Mouse (Mus musculus): ENCODE results near the gene Ugt3a1. TPM values are rescaled to one million over a fixed set of nuclear protein-coding genes. Genes with fewer than 3 reads are reported as not detected.
"Not testable (repeated sequence)": the region's sequence is repeated elsewhere in the genome, so short reads cannot be mapped to it uniquely, and the experiment has no call there.

Gene Ugt3a1
- total RNA-seq (2022): 1 to 10 TPM in 1 of 4 experiments, not detected in 3; 1.1 TPM

- DNase-seq: no peak
Observed at GRCm38 (mm10) chr15:9276838-9277295, at the start of gene Ugt3a1. Gene Ugt3a1, plus strand, starts transcription at chr15:9276888.

GRCm38 (mm10) chr15:9230917-9231316 lies 45.8 kb upstream of the Ugt3a1 start:
- not testable (repeated sequence) for DNase-seq

- no peak for DNase-seq
Observed at GRCm38 (mm10) chr15:9246345-9246744, 30.3 kb upstream of the Ugt3a1 start.

- DNase-seq: no peak
Observed at GRCm38 (mm10) chr15:9252891-9253290, 23.8 kb upstream of the Ugt3a1 start.

- no peak for DNase-seq
Observed at GRCm38 (mm10) chr15:9260621-9261020, 16.1 kb upstream of the Ugt3a1 start.

- DNase-seq: no peak
Observed at GRCm38 (mm10) chr15:9271876-9272275, 4.8 kb upstream of the Ugt3a1 start.

- no peak for DNase-seq
Observed at GRCm38 (mm10) chr15:9279026-9279425, 2.3 kb downstream of the Ugt3a1 start.

- DNase-seq: no peak
Observed at GRCm38 (mm10) chr15:9279596-9279995, 2.9 kb downstream of the Ugt3a1 start.

GRCm38 (mm10) chr15:9283165-9283564 lies 6.5 kb downstream of the Ugt3a1 start:
- DNase-seq: no peak

GRCm38 (mm10) chr15:9289660-9290059 lies 13.0 kb downstream of the Ugt3a1 start:
- no peak for DNase-seq

GRCm38 (mm10) chr15:9305978-9306692 lies 29.4 kb downstream of the Ugt3a1 start:
- DNase-seq: no peak

GRCm38 (mm10) chr15:9334596-9334995 lies 57.9 kb downstream of the Ugt3a1 start:
- no peak for DNase-seq

GRCm38 (mm10) chr15:9335341-9335740 lies 58.7 kb downstream of the Ugt3a1 start, which contains the start of gene Ugt3a2:
Gene Ugt3a2, plus strand, starts transcription at chr15:9335550.
- no peak for DNase-seq

GRCm38 (mm10) chr15:9336616-9337015 lies 59.9 kb downstream of the Ugt3a1 start:
- no peak for DNase-seq

GRCm38 (mm10) chr15:9337021-9337420 lies 60.3 kb downstream of the Ugt3a1 start:
- DNase-seq: no peak

GRCm38 (mm10) chr15:9348739-9349138 lies 72.1 kb downstream of the Ugt3a1 start:
- DNase-seq: no peak

- no peak for DNase-seq
Observed at GRCm38 (mm10) chr15:9362801-9363200, 86.1 kb downstream of the Ugt3a1 start.

Other genes starting within 250 kb of the Ugt3a1 start
- gene Nadk2, start 205.6 kb upstream of the Ugt3a1 start, total RNA-seq (2022): 10 to 100 TPM; 66.3 to 80.1 (median 74.6) TPM
- 10 to 100 TPM; 26.3 to 35.9 (median 34.2) TPM for gene Lmbrd2, start 136.3 kb upstream of the Ugt3a1 start, total RNA-seq (2022)
- 1 to 10 TPM; 3.1 to 4.3 (median 3.6) TPM for gene Skp2, start 121.5 kb upstream of the Ugt3a1 start, total RNA-seq (2022)
- under 1 TPM in 3 of 4 experiments, not detected in 1; 0.09 to 0.40 (median 0.18) TPM for gene Ugt3a2, start 58.7 kb downstream of the Ugt3a1 start, total RNA-seq (2022)
- not detected for gene Capsl, start 159.1 kb downstream of the Ugt3a1 start, total RNA-seq (2022)